Mouse (Mus musculus): ENCODE measurements at regions not wholly inside any gene's neighbourhood (a gene's known extent, or its start where the extent isn't known, plus 50 kb on each side); places are given as distances from the start of the nearest gene placed in this dataset.
"Not testable (repeated sequence)": the region's sequence is repeated elsewhere in the genome, so short reads cannot be mapped to it uniquely, and the experiment has no call there.

GRCm38 (mm10) chr7:113045613-113046159 is 91.9 kb downstream of the Rassf10 start:
- not testable (repeated sequence) for H3K4me2 ChIP-seq (replicated peaks); H3K36me3 ChIP-seq; ATAC-seq

GRCm38 (mm10) chr7:113046406-113046805 is 92.6 kb downstream of the Rassf10 start:
- no peak for ATAC-seq
- 92% methylated on average over 4 of the region's 4 CpGs for WGBS

More at GRCm38 (mm10) chr7:113045613-113046159, 91.9 kb downstream of the Rassf10 start:
- not testable (repeated sequence) for H3K9ac ChIP-seq (replicated peaks); H3K4me1 ChIP-seq (replicated peaks); H3K9me3 ChIP-seq; H3K4me3 ChIP-seq (replicated peaks); H3K27ac ChIP-seq; H3K27me3 ChIP-seq
- WGBS, result 73% methylated on average over 7 of the region's 8 CpGs

GRCm38 (mm10) chr7:113047583-113047982 is 93.8 kb downstream of the Rassf10 start:
- WGBS, result 82% methylated on average over 3 of the region's 3 CpGs
- H3K4me1 ChIP-seq (replicated peaks), result peaks cover 7% of the 10 kb centered on the region; the same call in 1 of the 2 replicates
- no peak overlapping the region for H3K4me3 ChIP-seq (replicated peaks)
- no peaks in the 10 kb centered on the region for H3K9me3 ChIP-seq
- no peaks in the 10 kb centered on the region for H3K27me3 ChIP-seq
- no peaks in the 10 kb centered on the region for H3K36me3 ChIP-seq
- H3K9ac ChIP-seq (replicated peaks), result no peak overlapping the region
- ATAC-seq, result no peak
- H3K27ac ChIP-seq, result peak overlapping the region; percentile 32; the same call in 1 of the 2 replicates
- H3K4me2 ChIP-seq (replicated peaks), result no peak overlapping the region

More at GRCm38 (mm10) chr7:113046406-113046805, 92.6 kb downstream of the Rassf10 start:
- Histone ChIP-seq H3K4me2 (replicated peaks) (no peak overlapping the region), H3K4me1 (replicated peaks) (peaks cover 7% of the 10 kb centered on the region; the same call in 1 of the 2 replicates), H3K9me3 (no peaks in the 10 kb centered on the region), H3K36me3 (no peaks in the 10 kb centered on the region), H3K4me3 (replicated peaks) (no peak overlapping the region), H3K27me3 (no peaks in the 10 kb centered on the region), H3K27ac (no peak overlapping the region), H3K9ac (replicated peaks) (no peak overlapping the region)

GRCm38 (mm10) chr7:113048097-113048795 is 94.5 kb downstream of the Rassf10 start:
- Histone ChIP-seq H3K4me2 (replicated peaks) (no peak overlapping the region), H3K9me3 (no peaks in the 10 kb centered on the region), H3K4me1 (replicated peaks) (peaks cover 12% of the 10 kb centered on the region), H3K27me3 (no peaks in the 10 kb centered on the region), H3K27ac (0 out of 2 replicates have a peak overlapping the region, but pooled peaks have one; percentile 32), H3K36me3 (no peaks in the 10 kb centered on the region), H3K4me3 (replicated peaks) (no peak overlapping the region), H3K9ac (replicated peaks) (no peak overlapping the region)
- peak; percentile 83 for ATAC-seq
- 38% methylated on average over 4 of the region's 4 CpGs for WGBS

GRCm38 (mm10) chr7:113049440-113049839 is 95.7 kb downstream of the Rassf10 start:
- H3K4me2 ChIP-seq (replicated peaks), result no peak overlapping the region
- H3K4me3 ChIP-seq (replicated peaks), result no peak overlapping the region
- H3K36me3 ChIP-seq, result no peaks in the 10 kb centered on the region
- 90% methylated on average over 5 of the region's 5 CpGs for WGBS
- H3K27ac ChIP-seq, result no peak overlapping the region
- H3K4me1 ChIP-seq (replicated peaks), result peaks cover 12% of the 10 kb centered on the region
- H3K27me3 ChIP-seq, result no peaks in the 10 kb centered on the region
- no peaks in the 10 kb centered on the region for H3K9me3 ChIP-seq
- H3K9ac ChIP-seq (replicated peaks), result no peak overlapping the region
- no peak for ATAC-seq

- Histone ChIP-seq H3K4me3 (replicated peaks) (no peak overlapping the region), H3K27ac (peak overlapping the region; percentile 15; the same call in 1 of the 2 replicates), H3K36me3 (no peaks in the 10 kb centered on the region), H3K4me1 (replicated peaks) (peaks cover 12% of the 10 kb centered on the region), H3K9ac (replicated peaks) (no peak overlapping the region), H3K27me3 (no peaks in the 10 kb centered on the region), H3K9me3 (no peaks in the 10 kb centered on the region), H3K4me2 (replicated peaks) (no peak overlapping the region)
- 39% methylated on average over 1 of the region's 1 CpGs for WGBS
- peak; percentile 70 for ATAC-seq
Observed at GRCm38 (mm10) chr7:113052952-113053351, 99.2 kb downstream of the Rassf10 start.

GRCm38 (mm10) chr7:113056421-113056820 is 102.7 kb downstream of the Rassf10 start:
- 94% methylated on average over 2 of the region's 2 CpGs for WGBS
- H3K4me3 ChIP-seq (replicated peaks), result no peak overlapping the region
- no peaks in the 10 kb centered on the region for H3K9me3 ChIP-seq
- ATAC-seq, result no peak
- no peaks in the 10 kb centered on the region for H3K27me3 ChIP-seq
- H3K27ac ChIP-seq, result no peak overlapping the region
- no peaks in the 10 kb centered on the region for H3K36me3 ChIP-seq
- H3K9ac ChIP-seq (replicated peaks), result no peak overlapping the region
- no peak overlapping the region for H3K4me2 ChIP-seq (replicated peaks)
- H3K4me1 ChIP-seq (replicated peaks), result peaks cover 5% of the 10 kb centered on the region

- no peak overlapping the region for H3K27ac ChIP-seq
- H3K36me3 ChIP-seq, result no peaks in the 10 kb centered on the region
- no peak overlapping the region for H3K4me2 ChIP-seq (replicated peaks)
- H3K9ac ChIP-seq (replicated peaks), result no peak overlapping the region
- H3K4me1 ChIP-seq (replicated peaks), result no peaks in the 10 kb centered on the region
- ATAC-seq, result no peak
- H3K4me3 ChIP-seq (replicated peaks), result no peak overlapping the region
- no peaks in the 10 kb centered on the region for H3K27me3 ChIP-seq
- no peaks in the 10 kb centered on the region for H3K9me3 ChIP-seq
- 33% methylated on average over 12 of the region's 12 CpGs for WGBS
Observed at GRCm38 (mm10) chr7:113059211-113059966, 105.6 kb downstream of the Rassf10 start.

- no peak overlapping the region for H3K4me2 ChIP-seq (replicated peaks)
- ATAC-seq, result no peak
Observed at GRCm38 (mm10) chr7:113059967-113060284, 106.2 kb downstream of the Rassf10 start.

GRCm38 (mm10) chr7:113060991-113061390 is 107.2 kb downstream of the Rassf10 start:
- no peak overlapping the region for H3K9ac ChIP-seq (replicated peaks)
- H3K9me3 ChIP-seq, result no peaks in the 10 kb centered on the region
- H3K27ac ChIP-seq, result no peak overlapping the region
- 77% methylated on average over 7 of the region's 7 CpGs for WGBS
- no peaks in the 10 kb centered on the region for H3K36me3 ChIP-seq
- ATAC-seq, result no peak
- no peak overlapping the region for H3K4me3 ChIP-seq (replicated peaks)
- no peak overlapping the region for H3K4me2 ChIP-seq (replicated peaks)
- no peaks in the 10 kb centered on the region for H3K4me1 ChIP-seq (replicated peaks)
- no peaks in the 10 kb centered on the region for H3K27me3 ChIP-seq

More at GRCm38 (mm10) chr7:113059967-113060284, 106.2 kb downstream of the Rassf10 start:
- Histone ChIP-seq H3K27me3 (no peaks in the 10 kb centered on the region), H3K36me3 (no peaks in the 10 kb centered on the region), H3K9ac (replicated peaks) (no peak overlapping the region), H3K9me3 (no peaks in the 10 kb centered on the region), H3K4me1 (replicated peaks) (no peaks in the 10 kb centered on the region), H3K27ac (no peak overlapping the region), H3K4me3 (replicated peaks) (no peak overlapping the region)
- WGBS, result 68% methylated on average over 5 of the region's 5 CpGs

- no peak for ATAC-seq
- H3K4me1 ChIP-seq (replicated peaks), result peaks cover 2% of the 10 kb centered on the region; the same call in 1 of the 2 replicates
Observed at GRCm38 (mm10) chr7:113066536-113066935, 112.8 kb downstream of the Rassf10 start.

GRCm38 (mm10) chr7:113068296-113068695 is 114.5 kb downstream of the Rassf10 start:
- 95% methylated on average over 6 of the region's 6 CpGs for WGBS

More at GRCm38 (mm10) chr7:113066536-113066935, 112.8 kb downstream of the Rassf10 start:
- H3K4me3 ChIP-seq (replicated peaks), result no peak overlapping the region
- no peak overlapping the region for H3K27ac ChIP-seq
- 78% methylated on average over 12 of the region's 12 CpGs for WGBS
- H3K4me2 ChIP-seq (replicated peaks), result no peak overlapping the region
- no peaks in the 10 kb centered on the region for H3K27me3 ChIP-seq
- H3K9me3 ChIP-seq, result no peaks in the 10 kb centered on the region
- no peaks in the 10 kb centered on the region for H3K36me3 ChIP-seq
- H3K9ac ChIP-seq (replicated peaks), result no peak overlapping the region

More at GRCm38 (mm10) chr7:113068296-113068695, 114.5 kb downstream of the Rassf10 start:
- Histone ChIP-seq H3K4me3 (replicated peaks) (no peak overlapping the region), H3K27ac (no peak overlapping the region), H3K36me3 (no peaks in the 10 kb centered on the region), H3K9ac (replicated peaks) (no peak overlapping the region), H3K9me3 (no peaks in the 10 kb centered on the region), H3K4me2 (replicated peaks) (no peak overlapping the region), H3K27me3 (no peaks in the 10 kb centered on the region), H3K4me1 (replicated peaks) (peaks cover 2% of the 10 kb centered on the region; the same call in 1 of the 2 replicates)
- no peak for ATAC-seq
